Mouse (Mus musculus) embryonic facial prominence, embryonic 13.5 days (tissue): ENCODE measurements at regions not wholly inside any gene's neighbourhood (a gene's known extent, or its start where the extent isn't known, plus 50 kb on each side); places are given as distances from the start of the nearest gene placed in this dataset.

Experiments
- ATAC-seq: fragments of 200-750 bp; cut with Nextera tagmentation; 2 replicates; pipeline ENCODE4 v1.8.0; 2017; ENCODE audit warnings: low read depth; ENCODE audit not compliant: insufficient number of reproducible peaks, insufficient read depth, low FRiP score, low TSS enrichment
- H3K27ac ChIP-seq: fragments of 300-500 bp; sonication (generic); 2 replicates; pipeline ENCODE4 v1.5.1; 2015; ENCODE audit warnings: moderate library complexity, mild to moderate bottlenecking, inconsistent platforms
- H3K27me3 ChIP-seq: fragments of 300-500 bp; sonication (generic); 2 replicates; pipeline ENCODE4 v1.6.1; 2015; ENCODE audit warnings: mild to moderate bottlenecking, inconsistent platforms
- H3K36me3 ChIP-seq: fragments of 300-500 bp; sonication (generic); 2 replicates; pipeline ENCODE4 v1.6.1; 2015; ENCODE audit warnings: mild to moderate bottlenecking, inconsistent platforms
- H3K4me1 ChIP-seq: fragments of 300-500 bp; sonication (generic); 2 replicates; pipeline ENCODE4 v1.6.1; 2015; ENCODE audit warnings: inconsistent platforms
- H3K4me2 ChIP-seq: fragments of 300-500 bp; sonication (generic); 2 replicates; pipeline ENCODE4 v1.6.1; 2015; ENCODE audit warnings: moderate library complexity, mild to moderate bottlenecking, inconsistent platforms
- H3K4me3 ChIP-seq: fragments of 300-500 bp; sonication (generic); 2 replicates; pipeline ENCODE4 v1.5.1; 2015; ENCODE audit warnings: mild to moderate bottlenecking, inconsistent platforms
- H3K9ac ChIP-seq: fragments of 300-500 bp; sonication (generic); 2 replicates; pipeline ENCODE4 v1.6.1; 2015; ENCODE audit warnings: mild to moderate bottlenecking, inconsistent platforms
- H3K9me3 ChIP-seq: fragments of 300-500 bp; sonication (generic); 2 replicates; pipeline ENCODE4 v1.6.1; 2016; ENCODE audit warnings: inconsistent platforms
- WGBS: fragments of 180-500 bp; shearing (Covaris S2); methylation state at CpG from one replicate; pipeline ENCODE4 v1.1.7; 2015; ENCODE audit warnings: mixed read lengths; 5-methylcytosine and 5-hydroxymethylcytosine counted together

DNA sequence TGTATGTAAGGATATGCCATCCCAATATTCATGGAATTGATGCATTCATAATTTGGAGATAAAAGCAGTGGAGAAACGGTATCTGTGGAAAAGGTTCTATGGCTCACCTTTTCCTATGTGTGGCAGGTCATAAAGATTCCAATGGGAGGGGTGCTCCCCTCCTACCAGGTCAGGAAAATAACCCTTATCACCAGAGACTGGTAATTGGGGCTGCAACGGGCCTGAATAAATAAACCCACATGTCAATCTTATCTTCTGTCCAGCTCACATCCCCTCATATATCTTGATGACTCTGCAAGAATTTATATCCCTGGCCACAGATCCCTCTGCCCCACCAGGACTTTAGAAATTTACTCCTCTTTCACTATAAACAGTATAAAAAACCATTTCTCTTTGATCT is 66.7 kb upstream of the Cxcr4 start:
- Histone ChIP-seq H3K27me3 (no peaks in the 10 kb centered on the region), H3K36me3 (no peaks in the 10 kb centered on the region), H3K9me3 (no peaks in the 10 kb centered on the region), H3K9ac (no peak overlapping the region), H3K27ac (no peak overlapping the region), H3K4me1 (0 out of 2 replicates have a peak, but pooled peaks cover 2% of the 10 kb centered on the region), H3K4me3 (no peak overlapping the region), H3K4me2 (no peak overlapping the region)
- WGBS = 63% methylated on average over 2 of the region's 2 CpGs
- no peak for ATAC-seq

DNA sequence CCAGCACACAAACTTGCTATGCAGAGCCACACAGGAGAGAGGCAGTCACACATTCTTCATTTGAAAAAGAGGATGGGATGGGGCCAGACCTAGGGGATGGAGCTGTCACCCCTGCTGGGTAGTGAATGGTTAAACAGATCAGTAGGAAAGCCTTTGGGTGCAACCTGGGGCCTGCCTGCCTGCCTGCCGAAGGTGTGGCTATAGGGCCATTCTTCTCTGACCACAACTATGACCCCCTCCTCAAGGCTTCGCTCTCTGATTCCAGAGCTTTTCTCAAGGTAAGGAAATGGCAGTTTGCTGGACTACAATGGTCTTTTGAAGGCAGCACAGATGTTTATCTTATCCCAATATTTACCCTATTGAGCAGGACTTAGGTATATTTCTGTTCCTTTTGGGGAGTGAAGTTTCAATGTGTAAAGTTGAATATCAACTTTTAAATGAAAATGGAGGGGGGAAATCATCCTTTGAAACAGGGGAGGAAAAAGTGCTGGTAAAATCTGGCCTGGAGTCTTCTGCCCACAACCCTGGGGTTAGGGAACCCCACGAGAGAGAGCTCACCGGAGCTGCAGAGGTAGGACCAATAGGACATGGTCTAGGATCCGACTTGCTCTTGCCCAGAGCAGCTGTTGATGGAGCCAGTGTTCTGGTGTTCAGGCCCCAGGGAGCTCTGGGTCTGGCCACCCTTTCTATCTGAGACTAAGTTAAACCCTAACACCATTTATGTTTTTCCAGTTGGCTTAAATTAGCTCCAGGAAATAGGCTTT is 62.2 kb upstream of the Cxcr4 start:
- Histone ChIP-seq H3K4me2 (no peak overlapping the region), H3K4me3 (no peak overlapping the region), H3K9ac (no peak overlapping the region), H3K27me3 (no peaks in the 10 kb centered on the region), H3K4me1 (0 out of 2 replicates have a peak, but pooled peaks cover 2% of the 10 kb centered on the region), H3K9me3 (no peaks in the 10 kb centered on the region), H3K36me3 (no peaks in the 10 kb centered on the region), H3K27ac (no peak overlapping the region)
- WGBS = 61% methylated on average over 5 of the region's 5 CpGs
- ATAC-seq = no peak

DNA sequence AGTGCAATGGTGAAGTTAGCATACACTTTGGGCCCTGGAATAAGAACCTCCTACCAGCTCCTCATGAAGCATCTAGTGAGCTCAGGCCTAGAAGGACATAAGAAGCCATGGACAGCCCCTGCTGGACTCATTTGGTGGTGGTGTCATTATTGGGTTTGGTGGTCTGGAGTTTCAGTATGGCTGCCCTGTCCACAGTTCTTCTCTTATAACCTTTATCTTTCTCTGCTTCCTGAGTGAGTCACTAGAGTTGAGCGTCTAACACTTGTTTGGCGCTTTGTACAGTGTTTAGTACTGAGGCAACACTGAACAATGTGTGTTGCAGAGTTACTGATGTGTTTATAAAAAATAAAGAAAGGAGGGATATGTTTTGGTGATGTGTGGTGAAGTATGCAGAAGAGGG is 58.5 kb upstream of the Cxcr4 start:
- Histone ChIP-seq H3K4me3 (no peak overlapping the region), H3K4me1 (0 out of 2 replicates have a peak, but pooled peaks cover 2% of the 10 kb centered on the region), H3K27me3 (no peaks in the 10 kb centered on the region), H3K9me3 (no peaks in the 10 kb centered on the region), H3K27ac (no peak overlapping the region), H3K9ac (no peak overlapping the region), H3K4me2 (no peak overlapping the region), H3K36me3 (no peaks in the 10 kb centered on the region)
- ATAC-seq = no peak
- 92% methylated on average over 2 of the region's 2 CpGs for WGBS

DNA sequence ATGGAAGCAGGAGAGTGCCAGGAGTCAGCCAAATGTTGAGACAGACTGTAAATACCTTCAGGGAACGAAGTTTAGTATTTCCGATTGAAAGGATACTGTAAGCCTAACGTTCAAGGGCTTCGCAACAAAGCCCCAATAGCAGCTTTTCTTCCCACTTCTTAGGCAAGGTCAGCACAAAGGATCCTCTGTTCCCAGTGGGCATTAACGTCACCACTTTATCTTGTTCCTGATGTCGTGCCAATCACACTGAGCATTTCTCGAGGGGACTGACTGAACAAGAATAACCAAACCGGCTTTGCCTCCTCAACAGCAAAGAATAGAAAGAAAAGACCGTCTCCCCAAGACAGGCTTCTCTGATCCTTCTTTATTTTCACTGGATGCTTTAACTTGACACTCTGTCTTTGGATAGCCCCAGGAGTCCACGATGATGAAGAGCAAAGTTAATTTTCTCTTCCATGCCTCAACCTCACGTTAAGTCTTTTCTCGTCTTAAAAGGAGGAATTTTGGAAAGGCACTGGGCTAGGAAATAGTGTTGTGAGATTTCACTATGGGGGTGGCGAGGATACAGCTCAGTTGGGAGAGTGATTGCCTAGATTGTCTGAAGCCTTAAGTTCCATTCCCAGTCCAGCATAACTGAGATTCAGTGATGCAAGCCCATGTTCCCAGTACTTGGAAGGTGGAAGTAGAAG is 57.5 kb upstream of the Cxcr4 start:
- Histone ChIP-seq H3K9ac (no peak overlapping the region), H3K9me3 (no peaks in the 10 kb centered on the region), H3K36me3 (no peaks in the 10 kb centered on the region), H3K4me1 (0 out of 2 replicates have a peak, but pooled peaks cover 2% of the 10 kb centered on the region), H3K27ac (no peak overlapping the region), H3K4me3 (no peak overlapping the region), H3K27me3 (no peaks in the 10 kb centered on the region), H3K4me2 (no peak overlapping the region)
- 25% methylated on average over 13 of the region's 13 CpGs for WGBS
- ATAC-seq = no peak

DNA sequence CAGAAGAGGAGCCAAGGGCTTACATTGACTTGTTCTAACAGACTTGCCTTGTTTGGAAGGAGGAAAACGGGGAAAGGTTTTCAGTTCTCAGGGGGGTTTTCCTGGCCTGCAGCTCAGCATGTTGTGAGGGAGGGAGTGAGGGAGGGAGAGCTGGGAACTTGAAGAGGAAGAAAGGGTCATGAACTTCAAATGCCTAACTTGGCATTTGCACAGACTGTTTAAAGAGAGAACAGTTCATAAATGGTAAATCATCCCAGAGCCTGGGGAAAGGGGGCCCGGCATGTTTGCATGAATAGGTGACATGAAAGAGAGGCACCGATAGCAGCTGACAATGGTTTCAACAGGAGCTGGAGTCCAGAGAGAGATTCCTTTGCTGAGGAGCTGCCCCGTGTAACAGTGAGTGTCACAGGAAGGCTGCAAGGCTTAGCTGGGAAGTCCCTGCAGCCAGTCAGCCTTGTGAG is 51.3 kb upstream of the Cxcr4 start:
- Histone ChIP-seq H3K27me3 (no peaks in the 10 kb centered on the region), H3K9me3 (no peaks in the 10 kb centered on the region), H3K4me3 (no peak overlapping the region), H3K4me2 (no peak overlapping the region), H3K9ac (no peak overlapping the region), H3K27ac (no peak overlapping the region), H3K36me3 (no peaks in the 10 kb centered on the region), H3K4me1 (peaks cover 10% of the 10 kb centered on the region)
- 7% methylated on average over 4 of the region's 4 CpGs for WGBS
- no peak for ATAC-seq

DNA sequence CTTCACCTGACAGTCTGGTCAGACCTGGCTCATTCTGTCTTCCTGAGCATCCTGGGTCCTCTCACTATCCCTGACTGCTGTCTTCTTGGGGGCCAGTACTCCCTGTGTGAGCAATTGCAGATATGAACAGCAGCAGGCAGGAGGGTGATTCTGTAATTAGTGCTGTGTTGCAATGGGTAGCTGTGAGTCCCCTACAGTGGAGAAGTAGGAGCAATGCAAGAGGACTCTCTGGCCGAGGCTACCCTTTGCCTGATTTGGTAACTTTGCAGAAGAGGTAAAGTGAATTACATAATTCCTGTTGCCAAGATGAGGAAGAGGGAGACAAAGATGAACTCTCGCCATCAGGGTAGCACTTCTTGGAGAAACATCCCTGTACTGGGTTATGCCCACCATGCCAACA is 50.1 kb upstream of the Cxcr4 start:
- H3K4me2 ChIP-seq = no peak overlapping the region
- no peaks in the 10 kb centered on the region for H3K36me3 ChIP-seq
- no peak overlapping the region for H3K9ac ChIP-seq
- peaks cover 10% of the 10 kb centered on the region for H3K4me1 ChIP-seq
- no peaks in the 10 kb centered on the region for H3K9me3 ChIP-seq
- no peak overlapping the region for H3K4me3 ChIP-seq
- no peak for ATAC-seq
- WGBS = 85% methylated on average over 2 of the region's 2 CpGs
- H3K27ac ChIP-seq = no peak overlapping the region
- no peaks in the 10 kb centered on the region for H3K27me3 ChIP-seq
